Mouse (Mus musculus) adrenal gland, adult 2 months (tissue): ENCODE results near the gene Dnah2. TPM values are rescaled to one million over a fixed set of nuclear protein-coding genes. Genes with fewer than 3 reads are reported as not detected.
A peak's percentile ranks its signal among the peaks of the same experiment; 100 is the strongest.

ENCODE experiments used
- DNase-seq: peaks from one replicate; pipeline ENCODE4 v3.0.0; 2021
- polyA plus RNA-seq: library from polyadenylated mRNA; depleted of rRNA; stranded (reverse); fragments of >200 nt; gene quantifications from 2 replicates; pipeline ENCODE4 v1.2.3, GENCODE M21; 2012
- total RNA-seq, 2 experiments: library from RNA; stranded (reverse); gene quantifications; 2 replicates each; pipeline ENCODE4 v1.2.3; 2021

Dnah2 gene
- total and polyA plus RNA-seq, 3 experiments, result 0.19 to 0.66 (median 0.32) TPM

DNA sequence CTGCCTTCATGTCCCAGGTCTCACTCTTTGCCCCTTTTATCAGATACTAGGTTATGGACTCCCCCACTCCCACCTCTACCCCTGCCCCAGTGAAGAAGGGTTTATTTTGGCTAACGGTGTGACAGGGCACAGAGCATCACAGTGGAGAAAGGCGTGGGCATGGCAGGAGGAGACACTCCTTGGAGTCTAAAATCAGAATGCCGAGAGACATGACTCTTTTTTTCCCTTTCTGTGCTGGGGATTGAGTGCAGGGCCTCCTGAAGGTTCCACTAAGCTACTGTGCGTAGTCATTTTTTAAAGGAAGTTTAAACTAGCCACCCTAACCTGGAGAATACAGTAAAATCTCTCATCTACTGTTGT is 20.9 kb downstream of the Dnah2 start:
- DNase-seq, result no peak

GRCm38 (mm10) chr11:69527098-69528030 is 21.5 kb downstream of the Dnah2 start:
- no peak for DNase-seq

DNA sequence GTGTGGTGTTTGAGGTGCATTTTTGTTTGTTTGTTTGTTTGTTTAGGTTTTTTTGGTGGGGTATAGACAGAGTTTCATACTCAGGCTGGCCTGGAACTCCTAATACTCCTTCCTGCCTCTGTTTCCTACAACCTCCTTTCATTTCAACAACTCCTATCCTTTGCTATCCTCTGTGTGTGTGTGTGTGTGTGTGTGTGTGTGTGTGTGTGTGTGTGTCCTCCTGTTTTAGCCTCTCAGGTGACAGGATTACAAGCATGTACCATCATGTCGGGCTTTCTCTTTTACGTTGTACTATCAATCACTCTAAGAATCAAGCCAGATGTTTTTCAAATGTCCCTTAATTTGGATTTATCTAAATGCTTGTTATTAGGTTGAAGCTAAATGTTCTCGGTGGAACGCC is 22.3 kb downstream of the Dnah2 start:
- no peak for DNase-seq

GRCm38 (mm10) chr11:69525661-69526060 is 23.2 kb downstream of the Dnah2 start:
- DNase-seq, result no peak

- no peak for DNase-seq
Observed at GRCm38 (mm10) chr11:69523651-69524050, 25.3 kb downstream of the Dnah2 start.

DNA sequence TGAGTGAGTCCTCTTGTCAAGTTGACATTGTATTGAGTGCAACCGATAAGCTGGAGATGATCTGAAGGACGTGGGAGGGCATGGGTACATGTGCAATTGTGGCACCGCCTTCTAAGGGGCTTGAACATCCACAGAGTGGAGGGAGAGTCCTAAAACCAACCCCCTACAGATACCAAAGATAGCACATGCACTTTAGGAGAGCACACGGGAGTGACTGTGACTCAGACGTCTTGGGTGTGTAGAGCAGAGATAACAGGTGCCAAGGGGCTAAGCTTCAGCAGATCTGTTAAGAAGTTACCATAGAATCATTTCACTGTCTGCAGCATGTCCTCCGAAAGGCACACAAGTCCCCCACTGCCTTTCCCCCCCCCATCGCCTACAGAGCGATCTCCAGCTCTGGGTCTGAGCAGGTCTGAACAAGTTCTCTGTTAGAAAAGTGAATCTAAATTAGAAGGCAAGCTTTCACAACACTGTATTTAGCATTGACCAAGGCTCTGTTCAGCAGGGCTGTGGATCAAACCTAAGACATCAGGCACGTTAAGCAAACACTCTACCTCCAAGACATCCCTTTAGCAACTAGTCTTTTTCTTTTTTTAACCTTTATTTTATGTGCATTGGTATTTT is 27.3 kb downstream of the Dnah2 start:
- no peak for DNase-seq

GRCm38 (mm10) chr11:69519976-69520375 is 28.9 kb downstream of the Dnah2 start:
- DNase-seq, result no peak

- DNase-seq, result no peak
Observed at GRCm38 (mm10) chr11:69516661-69517060, 32.2 kb downstream of the Dnah2 start.

DNA sequence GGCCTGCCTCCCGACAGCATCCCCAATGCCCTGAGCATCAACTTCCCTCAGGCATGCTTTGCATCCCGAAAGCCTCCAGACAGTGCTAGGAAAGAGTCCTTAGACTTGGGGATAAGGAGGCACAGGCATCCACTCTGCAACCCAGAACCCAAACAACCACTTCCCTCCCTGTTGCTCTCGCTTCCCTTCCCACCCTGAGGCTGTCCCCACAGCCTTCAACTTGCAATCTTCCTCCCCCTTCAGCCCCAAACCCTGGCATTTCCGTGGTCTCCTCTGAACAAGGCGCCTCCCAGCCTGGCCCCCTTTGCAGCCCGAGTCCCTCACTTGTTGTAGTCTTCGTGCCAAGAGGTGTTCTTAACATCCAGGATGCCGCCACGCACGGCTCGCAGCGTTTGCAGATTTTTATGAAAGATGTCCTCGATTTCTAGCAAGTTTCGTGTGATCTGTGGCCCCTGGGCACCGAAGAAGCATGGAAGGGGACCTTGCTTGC is 32.7 kb downstream of the Dnah2 start:
- no peak for DNase-seq

DNA sequence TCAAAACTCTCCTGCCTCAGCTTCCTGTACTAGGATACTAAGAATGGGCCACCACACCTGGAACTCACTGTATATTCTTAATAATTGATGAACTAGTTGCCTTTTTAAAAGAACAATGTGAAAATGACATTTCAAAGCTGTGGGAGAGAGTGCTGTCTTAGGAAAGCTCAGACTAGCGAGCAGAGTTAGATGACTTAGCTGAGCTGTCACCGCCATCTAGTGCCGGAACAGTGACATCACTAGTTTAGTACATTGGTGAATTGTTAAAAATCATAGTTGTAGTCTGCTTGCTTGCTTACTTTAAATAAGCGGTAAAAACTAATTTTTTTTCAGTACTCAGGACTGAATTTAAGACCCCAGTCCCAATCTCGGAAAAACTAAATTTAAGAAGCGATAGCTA is 35.1 kb downstream of the Dnah2 start:
- DNase-seq, result peak; percentile 59

- DNase-seq, result peak; percentile 45
Observed at GRCm38 (mm10) chr11:69510796-69511496, 38.0 kb downstream of the Dnah2 start.

DNA sequence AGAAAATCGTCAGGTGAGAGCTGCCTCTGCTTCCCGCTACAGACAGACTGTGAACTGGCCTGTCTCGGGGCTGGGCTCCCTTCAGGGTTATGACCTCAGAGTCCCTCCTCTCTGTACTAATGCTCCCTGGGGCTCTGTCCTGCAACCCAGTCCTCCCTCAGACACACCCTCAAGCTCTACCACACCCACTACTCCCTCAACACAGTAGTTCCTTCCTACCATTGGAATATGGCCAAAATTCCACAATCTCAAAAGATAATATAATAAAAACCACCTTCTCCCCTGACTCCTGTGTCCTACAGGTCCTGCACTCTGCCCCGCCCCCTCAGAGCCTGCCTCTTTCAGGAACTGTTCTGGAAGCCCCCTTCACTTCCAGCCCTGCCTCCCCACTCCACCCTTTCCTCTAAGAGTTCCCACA is 45.0 kb downstream of the Dnah2 start:
- no peak for DNase-seq

DNA sequence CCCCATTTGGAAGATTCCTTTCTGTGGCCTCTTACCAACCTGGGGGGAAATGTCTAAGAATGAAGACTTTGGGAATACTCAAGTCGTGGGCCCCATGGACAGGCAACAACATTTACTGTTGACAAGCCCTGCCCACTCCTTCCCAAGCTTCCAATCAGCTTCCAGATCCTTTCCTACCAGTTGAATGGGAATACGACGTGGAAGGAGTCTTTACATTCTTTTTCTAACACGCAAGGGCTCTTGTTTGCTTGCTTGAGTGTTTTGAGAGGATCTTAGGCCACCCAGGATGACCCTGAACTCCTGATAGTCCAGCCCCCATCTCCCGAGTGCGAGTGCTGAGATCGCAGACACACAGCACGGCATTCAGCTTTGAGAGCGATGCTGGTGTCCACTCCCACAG is 47.4 kb downstream of the Dnah2 start:
- DNase-seq, result no peak

DNA sequence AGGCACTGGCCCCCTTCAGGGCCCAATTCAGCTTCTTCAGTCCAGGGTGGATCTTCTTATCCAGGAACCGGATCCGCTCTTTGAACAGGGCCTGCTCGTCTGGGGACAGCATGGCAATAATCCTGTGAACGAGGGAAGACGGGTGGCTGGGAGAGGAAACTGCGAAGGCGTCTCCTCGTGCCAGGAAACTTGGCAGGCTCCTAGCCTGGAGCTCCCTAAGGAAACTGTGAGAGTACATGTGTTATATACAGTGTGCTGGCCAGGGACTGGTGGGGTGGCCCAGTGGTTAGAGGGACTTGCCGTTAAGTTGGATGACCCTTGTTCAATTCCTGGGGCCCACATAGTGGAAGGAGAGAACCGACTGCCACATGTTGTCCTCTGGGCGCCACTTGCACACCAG is 49.8 kb downstream of the Dnah2 start:
- DNase-seq, result no peak

DNA sequence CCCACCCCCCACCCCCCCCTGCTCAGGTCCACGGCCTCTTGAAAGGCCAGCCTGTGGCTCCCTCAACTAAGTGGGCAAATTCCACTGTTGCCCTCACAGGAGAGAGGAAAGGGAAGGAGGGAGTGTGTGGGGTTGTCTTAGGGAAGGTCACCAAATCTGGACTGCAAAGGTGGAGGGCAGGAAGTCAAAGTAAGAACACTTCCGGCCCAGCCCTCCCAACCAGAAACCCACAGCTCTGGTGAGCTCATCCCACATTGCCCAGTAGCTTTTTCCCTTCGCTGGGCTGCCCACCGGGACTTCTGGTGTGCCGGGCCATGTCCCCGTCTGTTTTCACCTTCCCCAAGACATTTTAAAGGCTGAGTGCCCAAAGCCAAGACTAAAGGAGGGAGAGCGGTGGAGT is 57.2 kb downstream of the Dnah2 start:
- DNase-seq, result no peak

DNA sequence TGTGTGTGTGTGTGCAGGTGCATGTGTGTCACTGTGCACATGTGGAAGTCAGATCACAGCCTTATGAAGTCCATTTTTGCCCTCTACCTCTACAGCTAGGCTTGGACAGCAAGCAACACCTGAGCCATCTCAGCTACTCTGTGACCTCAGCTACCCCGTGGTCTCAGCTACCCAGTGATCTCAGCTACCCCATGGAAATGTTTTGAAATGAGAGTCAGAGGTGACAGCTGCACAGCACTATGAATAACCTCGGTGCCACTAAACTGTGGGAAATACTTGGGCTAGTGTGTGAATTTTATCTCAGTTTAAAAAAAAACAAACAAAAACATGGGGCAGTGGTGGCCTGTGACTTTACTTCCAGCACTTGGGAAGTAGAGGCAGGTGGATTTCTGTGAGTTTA is 58.0 kb downstream of the Dnah2 start:
- no peak for DNase-seq

DNA sequence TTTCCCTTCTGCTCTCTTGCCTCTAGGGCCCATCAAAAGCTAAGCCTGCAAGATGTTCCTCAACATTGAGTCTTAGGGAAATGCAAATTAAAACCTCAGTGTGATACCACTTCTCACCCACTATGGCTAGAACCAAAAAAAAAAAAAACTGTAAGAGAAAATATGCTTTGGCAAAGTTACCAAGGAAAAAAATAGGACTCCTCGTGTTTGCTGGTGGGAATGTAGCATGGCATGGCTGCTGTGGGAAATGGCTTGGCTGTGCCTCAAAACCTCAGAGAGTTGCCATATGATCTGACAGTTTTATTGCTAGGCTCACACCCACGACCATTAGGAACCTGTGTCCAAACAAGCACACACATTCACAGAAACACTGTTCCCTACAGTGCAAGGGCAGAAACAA is 61.4 kb downstream of the Dnah2 start:
- no peak for DNase-seq

DNA sequence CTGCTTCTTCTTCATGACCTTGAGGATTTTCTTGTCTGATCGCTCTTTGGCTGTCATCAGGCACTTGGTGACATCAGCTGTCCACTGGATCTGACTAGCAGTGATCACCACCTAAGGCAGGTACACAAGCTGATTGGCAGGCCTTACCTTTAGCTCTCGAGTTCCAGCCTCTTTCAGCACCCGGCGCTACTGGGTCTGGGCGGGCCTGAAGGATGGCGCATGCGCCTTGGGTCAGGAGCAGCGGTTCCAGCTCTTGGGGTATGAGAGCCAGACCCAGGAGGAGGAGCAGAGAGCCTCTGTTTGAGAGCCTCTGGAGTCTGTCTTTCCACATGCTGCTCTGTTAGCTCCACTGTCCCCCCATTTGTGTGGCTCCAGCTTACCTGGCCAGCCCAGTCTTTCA is 71.3 kb downstream of the Dnah2 start:
- DNase-seq, result no peak

DNA sequence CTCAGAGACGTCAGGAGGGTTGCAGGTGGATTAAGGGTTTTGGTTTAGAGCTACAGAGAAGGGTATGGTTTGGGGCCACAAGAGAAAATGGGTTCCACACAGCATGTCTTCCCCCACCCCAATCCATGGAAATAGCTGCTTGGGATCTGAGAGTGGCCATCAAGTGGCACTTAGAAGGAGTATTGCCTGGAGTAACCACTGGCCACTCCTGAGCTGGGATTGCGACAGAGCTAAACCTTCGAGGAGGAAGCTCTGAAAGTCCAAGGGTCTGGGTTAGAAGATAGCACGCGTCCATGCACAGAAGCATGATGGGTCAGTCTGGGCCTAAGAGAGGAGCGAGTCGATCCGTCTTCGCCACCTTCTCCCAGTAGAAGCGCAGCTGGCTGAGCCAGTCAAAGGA is 72.1 kb downstream of the Dnah2 start:
- no peak for DNase-seq

GRCm38 (mm10) chr11:69474737-69475136 is 74.2 kb downstream of the Dnah2 start:
- no peak for DNase-seq

- no peak for DNase-seq
Observed at GRCm38 (mm10) chr11:69472687-69473086, 76.2 kb downstream of the Dnah2 start.

GRCm38 (mm10) chr11:69471491-69471890 is 77.4 kb downstream of the Dnah2 start:
- DNase-seq, result no peak

GRCm38 (mm10) chr11:69469301-69469700 is 79.6 kb downstream of the Dnah2 start:
- no peak for DNase-seq
